Mouse (Mus musculus): ENCODE measurements at regions not wholly inside any gene's neighbourhood (a gene's known extent, or its start where the extent isn't known, plus 50 kb on each side); places are given as distances from the start of the nearest gene placed in this dataset.

- Histone ChIP-seq H3K4me1 (ENCODE audit: control insufficient read depth, insufficient read depth, low read length) (no peaks in the 10 kb centered on the region), H3K4me3 (replicated peaks; ENCODE audit: extremely low read depth, low read depth, low read length) (no peak overlapping the region)
- 88% methylated on average over 7 of the region's 7 CpGs for WGBS
- TF ChIP-seq POLR2A (IDR thresholded peaks at IDR 0.05; ENCODE audit: borderline replicate concordance, extremely low read depth, low read depth, low read length) = no peak
- TF ChIP-seq CTCF (IDR thresholded peaks at IDR 0.05; ENCODE audit: insufficient read depth, low read length) = no peak
- no peak for DNase-seq
Observed at GRCm38 (mm10) chr15:96784578-96784977, 85.0 kb upstream of the Slc38a2 start.

- no peak for DNase-seq
- Histone ChIP-seq H3K4me3 (replicated peaks; ENCODE audit: extremely low read depth, low read depth, low read length) (no peak overlapping the region), H3K4me1 (ENCODE audit: control insufficient read depth, insufficient read depth, low read length) (no peaks in the 10 kb centered on the region; the same call in 1 of the 2 replicates)
- TF ChIP-seq CTCF (IDR thresholded peaks at IDR 0.05; ENCODE audit: insufficient read depth, low read length) (no peak), POLR2A (IDR thresholded peaks at IDR 0.05; ENCODE audit: borderline replicate concordance, extremely low read depth, low read depth, low read length) (no peak)
- WGBS = 90% methylated on average over 5 of the region's 5 CpGs
Observed at GRCm38 (mm10) chr15:96781560-96781959, 82.0 kb upstream of the Slc38a2 start.

- Histone ChIP-seq H3K4me3 (replicated peaks; ENCODE audit: extremely low read depth, low read depth, low read length) (no peak overlapping the region), H3K4me1 (ENCODE audit: control insufficient read depth, insufficient read depth, low read length) (no peaks in the 10 kb centered on the region; the same call in 1 of the 2 replicates)
- 82% methylated on average over 5 of the region's 5 CpGs for WGBS
- no peak for TF ChIP-seq POLR2A (IDR thresholded peaks at IDR 0.05; ENCODE audit: borderline replicate concordance, extremely low read depth, low read depth, low read length)
- no peak for TF ChIP-seq CTCF (IDR thresholded peaks at IDR 0.05; ENCODE audit: insufficient read depth, low read length)
- no peak for DNase-seq
Observed at GRCm38 (mm10) chr15:96780606-96781005, 81.1 kb upstream of the Slc38a2 start.

- no peak for DNase-seq
- TF ChIP-seq POLR2A (IDR thresholded peaks at IDR 0.05; ENCODE audit: borderline replicate concordance, extremely low read depth, low read depth, low read length) (no peak), CTCF (IDR thresholded peaks at IDR 0.05; ENCODE audit: insufficient read depth, low read length) (no peak)
- Histone ChIP-seq H3K4me3 (replicated peaks; ENCODE audit: extremely low read depth, low read depth, low read length) (no peak overlapping the region), H3K4me1 (ENCODE audit: control insufficient read depth, insufficient read depth, low read length) (peaks cover 1% of the 10 kb centered on the region)
- whole genome bisulfite sequencing = 68% methylated on average over 7 of the region's 7 CpGs
Observed at GRCm38 (mm10) chr15:96779358-96779757, 79.8 kb upstream of the Slc38a2 start.

GRCm38 (mm10) chr15:96778321-96778926 lies 78.9 kb upstream of the Slc38a2 start:
- Histone ChIP-seq H3K4me1 (ENCODE audit: control insufficient read depth, insufficient read depth, low read length) (peaks cover 4% of the 10 kb centered on the region), H3K4me3 (replicated peaks; ENCODE audit: extremely low read depth, low read depth, low read length) (no peak overlapping the region)
- TF ChIP-seq CTCF (IDR thresholded peaks at IDR 0.05; ENCODE audit: insufficient read depth, low read length) (no peak), POLR2A (IDR thresholded peaks at IDR 0.05; ENCODE audit: borderline replicate concordance, extremely low read depth, low read depth, low read length) (no peak)
- no peak for DNase-seq
- WGBS = 73% methylated on average over 15 of the region's 15 CpGs

GRCm38 (mm10) chr15:96776476-96777075 lies 77.0 kb upstream of the Slc38a2 start:
- peaks cover 4% of the 10 kb centered on the region for H3K4me1 ChIP-seq (ENCODE audit: control insufficient read depth, insufficient read depth, low read length)
- 71% methylated on average over 9 of the region's 9 CpGs for WGBS
- no peak for DNase-seq
- H3K4me3 ChIP-seq (replicated peaks; ENCODE audit: extremely low read depth, low read depth, low read length) = no peak overlapping the region
- TF ChIP-seq POLR2A (IDR thresholded peaks at IDR 0.05; ENCODE audit: borderline replicate concordance, extremely low read depth, low read depth, low read length) (no peak), CTCF (IDR thresholded peaks at IDR 0.05; ENCODE audit: insufficient read depth, low read length) (no peak)

GRCm38 (mm10) chr15:96775129-96775528 lies 75.6 kb upstream of the Slc38a2 start:
- Histone ChIP-seq H3K4me1 (ENCODE audit: control insufficient read depth, insufficient read depth, low read length) (peaks cover 4% of the 10 kb centered on the region), H3K4me3 (replicated peaks; ENCODE audit: extremely low read depth, low read depth, low read length) (no peak overlapping the region)
- WGBS = 68% methylated on average over 5 of the region's 5 CpGs
- no peak for DNase-seq
- no peak for TF ChIP-seq POLR2A (IDR thresholded peaks at IDR 0.05; ENCODE audit: borderline replicate concordance, extremely low read depth, low read depth, low read length)
- no peak for TF ChIP-seq CTCF (IDR thresholded peaks at IDR 0.05; ENCODE audit: insufficient read depth, low read length)

GRCm38 (mm10) chr15:96774664-96775063 lies 75.1 kb upstream of the Slc38a2 start:
- no peak for DNase-seq
- 48% methylated on average over 6 of the region's 6 CpGs for WGBS
- H3K4me3 ChIP-seq (replicated peaks; ENCODE audit: extremely low read depth, low read depth, low read length) = no peak overlapping the region
- TF ChIP-seq POLR2A (IDR thresholded peaks at IDR 0.05; ENCODE audit: borderline replicate concordance, extremely low read depth, low read depth, low read length) (no peak), CTCF (IDR thresholded peaks at IDR 0.05; ENCODE audit: insufficient read depth, low read length) (no peak)
- peaks cover 4% of the 10 kb centered on the region for H3K4me1 ChIP-seq (ENCODE audit: control insufficient read depth, insufficient read depth, low read length)

GRCm38 (mm10) chr15:96773656-96774055 lies 74.1 kb upstream of the Slc38a2 start:
- peaks cover 4% of the 10 kb centered on the region for H3K4me1 ChIP-seq (ENCODE audit: control insufficient read depth, insufficient read depth, low read length)
- H3K4me3 ChIP-seq (replicated peaks; ENCODE audit: extremely low read depth, low read depth, low read length) = no peak overlapping the region
- no peak for DNase-seq
- TF ChIP-seq POLR2A (IDR thresholded peaks at IDR 0.05; ENCODE audit: borderline replicate concordance, extremely low read depth, low read depth, low read length) (no peak), CTCF (IDR thresholded peaks at IDR 0.05; ENCODE audit: insufficient read depth, low read length) (no peak)
- WGBS = 13% methylated on average over 1 of the region's 1 CpGs

GRCm38 (mm10) chr15:96772701-96773100 lies 73.2 kb upstream of the Slc38a2 start:
- TF ChIP-seq CTCF (IDR thresholded peaks at IDR 0.05; ENCODE audit: insufficient read depth, low read length) (no peak), POLR2A (IDR thresholded peaks at IDR 0.05; ENCODE audit: borderline replicate concordance, extremely low read depth, low read depth, low read length) (no peak)
- Histone ChIP-seq H3K4me3 (replicated peaks; ENCODE audit: extremely low read depth, low read depth, low read length) (no peak overlapping the region), H3K4me1 (ENCODE audit: control insufficient read depth, insufficient read depth, low read length) (peaks cover 4% of the 10 kb centered on the region)
- WGBS = 72% methylated on average over 8 of the region's 8 CpGs
- no peak for DNase-seq

Measured in lung, adult 2 months (tissue).